Mouse (Mus musculus): Measurements from ENCODE around the gene Ddi2.

GRCm38 (mm10) chr4:141762102-141762598 is 38.9 kb upstream of the Ddi2 start:
- TF ChIP-seq GATA1 (IDR thresholded peaks at IDR 0.05; ENCODE audit: borderline replicate concordance, low read length) (no peak), FLI1 (IDR thresholded peaks at IDR 0.05; ENCODE audit: low read length) (no peak)

Data from megakaryocyte, embryonic 14.5 days (primary cell).